18 mouse cellular contexts compared by ENCODE assay signal in genomic region chr10:53062741-53063140, GRCm38 (mm10).
"Had no signal": no experiment of that assay in that cellular context is flagged by ENCODE, and none has a peak within 500 bp of the region (broad histone marks: within the 10 kb centered on the region; RNA-seq: fewer than 3 reads in every experiment).

No protein-coding gene starts in this region.

- H3K27ac ChIP-seq: intestine, embryonic 15.5 days; limb, embryonic 10.5 days; limb, embryonic 13.5 days; liver, embryonic 12.5 days; liver, embryonic 15.5 days; lung, embryonic 15.5 days; stomach, embryonic 15.5 days had no signal

- H3K36me3 ChIP-seq: intestine, embryonic 15.5 days; limb, embryonic 10.5 days; limb, embryonic 13.5 days; liver, embryonic 12.5 days; liver, embryonic 15.5 days; lung, embryonic 15.5 days; stomach, embryonic 15.5 days had no signal

- DNase-seq: liver; lung, adult 18-20 months; lung, postnatal 10 days; lung, postnatal 36 days; midbrain, embryonic 14.5 days; right cerebral cortex, adult 18-20 months; right cerebral cortex, postnatal 14 days; spleen, adult 18-20 months; thymus, postnatal 4 days had no signal

- H3K4me2 ChIP-seq: intestine, embryonic 15.5 days; limb, embryonic 13.5 days; liver, embryonic 12.5 days; liver, embryonic 15.5 days; lung, embryonic 15.5 days; midbrain, embryonic 11.5 days; stomach, embryonic 15.5 days had no signal

- H3K4me3 ChIP-seq: intestine, embryonic 15.5 days; limb, embryonic 10.5 days; limb, embryonic 13.5 days; liver, embryonic 12.5 days; liver, embryonic 15.5 days; lung, embryonic 15.5 days; megakaryocyte, embryonic 14.5 days; stomach, embryonic 15.5 days had no signal

- H3K27me3 ChIP-seq: intestine, embryonic 15.5 days; limb, embryonic 13.5 days; liver, embryonic 12.5 days; liver, embryonic 15.5 days; lung, embryonic 15.5 days; megakaryocyte, embryonic 14.5 days; stomach, embryonic 15.5 days had no signal

- H3K9me3 ChIP-seq: intestine, embryonic 15.5 days; limb, embryonic 10.5 days; limb, embryonic 13.5 days; liver, embryonic 12.5 days; liver, embryonic 15.5 days; lung, embryonic 15.5 days; stomach, embryonic 15.5 days had no signal

- H3K9ac ChIP-seq: intestine, embryonic 15.5 days; limb, embryonic 13.5 days; liver, embryonic 12.5 days; liver, embryonic 15.5 days; lung, embryonic 15.5 days; stomach, embryonic 15.5 days had no signal

- H3K4me1 ChIP-seq: intestine, embryonic 15.5 days; limb, embryonic 10.5 days; limb, embryonic 13.5 days; liver, embryonic 12.5 days; liver, embryonic 15.5 days; lung, embryonic 15.5 days; megakaryocyte, embryonic 14.5 days; stomach, embryonic 15.5 days had no signal

- ATAC-seq: intestine, embryonic 15.5 days; liver, embryonic 12.5 days had no signal
